Mouse (Mus musculus): Measurements from ENCODE around the gene Pdcd5.

DNA sequence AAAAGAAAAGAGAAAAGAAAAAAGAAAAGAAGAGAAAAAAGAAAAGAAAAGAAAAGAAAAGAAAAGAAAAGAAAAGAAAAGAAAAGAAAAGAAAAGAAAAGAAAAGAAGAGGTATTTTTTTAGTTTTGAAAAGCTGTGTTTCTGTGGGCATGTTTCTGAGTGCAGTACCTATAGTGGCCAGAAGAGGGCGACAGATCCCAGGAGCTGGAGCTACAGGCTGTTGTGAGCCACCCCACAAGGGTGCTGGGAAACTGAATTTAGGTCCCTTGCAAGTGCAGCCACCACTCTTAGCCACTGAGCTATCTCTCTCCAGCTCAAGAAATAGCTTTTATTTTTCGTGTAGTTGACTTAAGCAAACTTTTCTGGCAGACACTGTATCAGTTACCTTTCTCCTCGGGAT is 11.9 kb upstream of the Pdcd5 start:
- TF ChIP-seq CTCF (IDR thresholded peaks at IDR 0.05; ENCODE audit: control insufficient read depth, insufficient read depth, insufficient read length) (peak; percentile 8), MAX (IDR thresholded peaks at IDR 0.05) (no peak), CEBPB (IDR thresholded peaks at IDR 0.05; ENCODE audit: low read depth) (no peak), MYOD1 (IDR thresholded peaks at IDR 0.05; ENCODE audit: control insufficient read depth, insufficient read length, low read depth) (no peak), USF1 (IDR thresholded peaks at IDR 0.05; ENCODE audit: low read depth) (no peak)

Measured in C2C12 (cell line).